Mouse (Mus musculus): Measurements from ENCODE around the gene Gm49450. TPM values are rescaled to one million over a fixed set of nuclear protein-coding genes. Genes with fewer than 3 reads are reported as not detected.

Gm49450 gene
- not detected for total RNA-seq (2023)

DNA sequence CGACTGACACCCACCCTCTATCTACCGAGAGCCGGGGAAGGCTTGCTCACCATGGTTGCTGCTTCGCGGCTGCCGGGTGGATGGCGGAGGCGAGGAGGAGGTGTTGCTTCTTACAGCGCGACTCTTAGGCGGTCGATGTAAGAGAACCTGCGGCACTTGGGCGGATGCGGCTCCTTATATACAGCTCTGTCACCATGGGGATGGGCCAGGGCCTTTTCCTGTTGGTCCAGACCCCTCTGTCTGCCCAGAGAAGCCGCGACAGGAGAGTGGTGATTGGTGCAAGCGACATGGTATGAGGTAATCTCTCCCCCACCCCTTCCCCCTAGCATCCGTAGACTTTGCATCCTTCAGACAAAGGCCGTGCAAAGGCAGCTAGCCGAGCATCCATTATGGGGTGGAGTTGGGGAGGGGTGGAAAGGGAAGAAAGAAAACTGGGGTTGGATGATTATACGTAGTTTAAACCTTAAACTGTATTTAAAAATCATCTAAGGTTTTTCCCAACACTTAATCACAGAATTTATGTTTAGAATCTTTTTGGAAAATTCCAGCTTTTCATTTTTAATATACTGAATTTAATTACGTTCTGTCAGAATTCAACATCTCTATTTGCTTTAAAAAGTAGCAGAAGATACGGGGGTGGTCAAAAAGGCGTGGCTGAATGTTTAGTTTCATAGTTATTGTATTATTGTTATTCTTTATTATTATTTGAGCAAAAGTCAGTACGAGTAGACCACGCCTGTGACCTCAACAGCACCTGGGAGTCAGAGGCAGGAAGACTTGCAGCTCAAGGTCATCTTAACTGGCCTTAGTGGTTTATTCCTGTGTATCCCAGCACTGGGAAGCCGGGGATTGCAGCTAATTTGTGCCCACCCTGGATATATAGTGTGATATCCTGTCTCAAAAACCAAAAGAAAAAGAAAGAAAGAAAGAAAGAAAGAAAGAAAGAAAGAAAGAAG, at the start of gene Gm49450, which contains the start of gene Tuba1a:
TSS of gene Gm49450 (minus strand) at position 151 of the 956 bp plus-strand sequence.
TSS of gene Tuba1a (minus strand) at position 303 of the 956 bp plus-strand sequence.

DNA sequence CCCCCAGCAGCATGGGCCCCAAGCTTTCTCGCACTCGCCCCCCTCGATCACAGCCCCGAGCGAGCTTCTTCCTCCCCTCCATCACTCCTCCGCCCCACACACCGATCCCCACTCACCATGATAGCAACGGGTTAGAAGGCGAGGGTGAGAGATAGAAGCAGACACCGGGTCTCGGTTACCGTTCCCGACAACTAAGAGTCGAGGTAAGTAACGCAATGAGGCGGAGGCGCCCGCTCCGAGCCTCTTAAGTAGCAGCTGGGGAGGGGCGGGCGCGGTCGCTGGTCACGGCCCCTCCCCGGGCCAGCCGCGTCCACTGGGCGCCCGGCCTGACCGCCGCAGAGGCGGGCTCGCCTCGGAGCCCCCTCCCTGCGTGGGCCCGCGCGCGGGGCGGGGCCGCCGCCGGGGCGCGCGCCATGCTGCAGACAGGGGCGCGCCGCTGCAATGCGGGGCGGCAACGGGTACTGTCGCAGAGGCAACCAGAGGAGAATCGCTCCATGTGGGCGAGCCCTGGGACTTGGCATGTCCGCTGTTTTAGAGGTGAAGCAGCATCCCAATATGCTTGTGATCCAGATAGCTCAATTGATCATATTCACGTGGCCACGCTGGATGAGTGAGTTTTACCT, 19.0 kb downstream of the Gm49450 start, which contains the start of gene Tuba1b:
TSS of gene Tuba1b (minus strand) at position 349 of the 623 bp plus-strand sequence.

DNA sequence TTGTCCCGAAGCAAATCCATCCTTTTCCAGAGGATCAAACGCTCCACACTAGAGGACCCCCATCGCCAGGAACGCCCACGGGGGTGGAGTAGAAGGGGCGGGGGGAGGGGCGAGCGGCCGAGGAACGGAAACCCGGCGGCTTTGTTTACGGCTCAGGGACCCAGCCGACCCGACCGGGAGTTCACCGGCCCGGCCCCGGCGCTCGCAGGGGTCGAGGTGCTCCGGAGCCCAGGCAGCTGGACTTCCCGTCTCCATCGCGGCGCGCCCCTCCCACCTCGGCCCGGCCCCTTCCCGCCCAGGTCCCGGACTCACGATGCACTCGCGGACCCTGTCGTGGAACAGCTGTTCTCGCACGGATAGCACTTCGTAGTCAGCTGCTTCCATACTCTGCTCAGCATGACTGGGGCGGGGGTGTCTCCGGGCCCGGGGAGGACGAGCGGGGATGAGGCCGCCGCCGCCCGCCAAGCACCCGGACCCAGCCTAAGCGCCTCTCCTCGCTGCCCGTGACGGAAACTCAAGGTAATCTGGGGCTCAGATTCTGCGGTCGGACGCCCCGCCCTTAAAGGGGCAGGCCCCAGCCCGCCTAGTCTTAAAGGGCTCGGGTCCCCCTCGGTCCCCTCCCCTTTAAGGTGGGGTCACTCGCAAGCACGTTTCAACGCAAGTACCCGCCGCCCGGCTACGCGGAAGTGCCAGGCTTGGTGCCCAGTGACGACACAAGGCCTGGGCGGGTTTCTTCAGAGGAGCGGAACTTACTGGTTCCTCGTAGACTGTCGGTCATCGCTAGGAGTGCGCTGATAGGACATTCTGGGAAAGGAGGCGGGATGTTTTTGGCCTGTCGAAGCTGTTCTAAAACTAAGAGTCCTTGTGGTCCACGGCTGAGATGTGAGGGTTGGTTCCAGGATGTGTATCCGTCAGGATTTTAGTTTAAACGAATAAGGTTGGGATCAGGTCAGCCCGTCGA, 35.5 kb downstream of the Gm49450 start, which contains the start of gene Lmbr1l:
TSS of gene Lmbr1l (minus strand) at position 694 of the 961 bp plus-strand sequence.

DNA sequence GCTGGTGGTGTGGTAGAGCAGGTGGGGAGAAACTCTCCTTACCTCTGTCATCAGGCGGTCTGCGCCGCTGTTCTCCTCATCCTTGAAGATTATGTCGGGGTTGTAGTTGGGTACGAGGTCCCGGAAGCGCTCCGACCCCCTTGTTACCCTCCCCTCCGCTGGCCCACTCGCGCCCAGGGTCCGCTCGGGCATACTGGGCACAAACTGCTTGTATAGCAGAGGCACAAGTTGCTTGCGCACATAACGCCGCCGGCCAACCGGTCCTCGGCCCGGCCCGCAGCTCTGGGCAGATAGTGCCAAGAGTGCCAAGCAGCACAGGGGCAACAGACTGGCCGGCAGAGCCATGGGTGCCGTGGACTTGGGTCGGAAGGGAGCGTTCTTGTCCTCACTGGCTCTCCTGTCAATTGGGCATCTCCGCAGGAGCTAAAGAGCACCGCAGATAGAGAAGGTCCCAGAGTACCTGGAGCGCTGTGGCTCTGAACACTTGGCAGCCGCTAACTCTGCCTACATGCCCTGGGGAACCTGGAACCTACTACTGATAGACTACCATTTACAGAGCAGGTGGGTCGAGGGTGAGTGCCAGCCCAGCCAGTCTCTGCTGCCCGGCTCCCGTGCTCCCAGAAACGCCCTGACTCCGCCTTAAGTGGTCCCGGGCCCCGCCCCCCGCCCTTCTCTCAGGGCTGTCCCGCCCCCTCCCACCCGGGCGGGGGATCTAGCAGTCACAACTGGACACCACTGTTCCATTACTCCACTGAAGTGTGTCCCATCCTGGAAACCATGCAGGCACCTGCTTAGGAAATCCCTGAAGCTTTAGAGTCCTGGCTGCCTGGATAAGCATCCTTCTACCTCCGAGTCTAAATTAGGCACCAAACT, 55.2 kb downstream of the Gm49450 start, which contains the start of gene Dhh:
TSS of gene Dhh (minus strand) at position 613 of the 873 bp plus-strand sequence.

DNA sequence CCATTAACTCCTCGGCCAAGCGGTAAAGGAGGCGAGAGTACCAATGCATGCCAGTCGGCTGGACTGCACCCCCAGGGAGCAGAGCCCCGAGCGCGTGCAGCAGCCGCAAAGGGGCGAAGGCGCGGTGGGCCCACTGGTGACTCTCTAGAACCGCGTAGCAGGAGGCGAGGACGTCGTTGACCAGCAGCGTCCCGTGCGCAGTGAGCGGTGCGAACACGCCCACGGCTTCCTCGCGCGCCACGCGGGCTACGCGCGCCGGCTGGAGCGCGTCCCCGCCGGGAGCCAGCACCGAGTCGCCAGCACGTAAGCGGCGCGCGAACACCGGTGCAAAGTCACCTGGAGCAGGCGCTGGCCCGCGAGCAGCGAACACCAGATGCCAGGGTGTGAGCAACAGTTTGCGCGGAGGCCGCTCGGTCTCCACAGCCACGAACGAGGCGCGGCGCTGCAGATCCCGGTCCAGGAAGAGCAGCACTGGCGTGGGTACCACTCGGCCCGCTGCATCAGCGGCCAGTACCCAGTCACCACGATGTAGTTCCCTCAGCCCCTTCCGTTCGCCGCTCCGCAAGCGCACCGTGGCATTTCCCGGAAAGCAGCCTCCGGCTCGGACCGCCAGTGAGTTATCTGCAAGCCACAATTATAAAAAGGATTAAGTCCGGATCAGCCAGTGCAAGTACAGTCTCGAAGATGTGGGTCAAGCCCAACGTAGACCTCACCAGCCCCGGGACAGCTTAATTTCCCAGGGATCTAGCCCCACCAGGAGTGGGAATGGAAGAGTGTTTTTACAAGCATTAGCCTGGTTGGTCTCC, 59.2 kb downstream of the Gm49450 start, which contains the start of gene Rhebl1:
TSS of gene Rhebl1 (minus strand) at position 601 of the 806 bp plus-strand sequence.

Other genes starting within 250 kb of the Gm49450 start
- gene Ccdc65, start 245.3 kb downstream of the Gm49450 start, total RNA-seq (2023): not detected
- gene Fkbp11, start 225.4 kb downstream of the Gm49450 start, total RNA-seq (2023): 1 to 10 TPM; 2.5 to 3.0 TPM
- gene Arf3, start 190.3 kb downstream of the Gm49450 start, total RNA-seq (2023): 10 to 100 TPM; 67.4 to 74.6 TPM
- not detected for gene Wnt10b, start 175.4 kb downstream of the Gm49450 start, total RNA-seq (2023)
- gene Wnt1, start 163.7 kb downstream of the Gm49450 start, total RNA-seq (2023): not detected
- gene Ddn, start 144.1 kb downstream of the Gm49450 start, total RNA-seq (2023): not detected
- 100 to 1,000 TPM; 108 to 110 TPM for gene Prkag1, start 122.0 kb downstream of the Gm49450 start, total RNA-seq (2023)
- gene Kmt2d, start 82.3 kb downstream of the Gm49450 start, total RNA-seq (2023): 100 to 1,000 TPM; 106 to 131 TPM
- 1 to 10 TPM; 2.8 to 3.6 TPM for gene Rhebl1, start 59.0 kb downstream of the Gm49450 start, total RNA-seq (2023)
- not detected for gene Dhh, start 55.0 kb downstream of the Gm49450 start, total RNA-seq (2023)
- gene Lmbr1l, start 35.3 kb downstream of the Gm49450 start, total RNA-seq (2023): 10 to 100 TPM; 48.1 to 67.5 TPM
- gene Tuba1b, start 19.0 kb downstream of the Gm49450 start, total RNA-seq (2023): 100 to 1,000 TPM; 348 to 367 TPM
- 100 to 1,000 TPM; 100 to 104 TPM for gene Tuba1a, start 152 bp upstream of the Gm49450 start, total RNA-seq (2023)
- 100 to 1,000 TPM; 255 TPM for gene Tuba1c, start 76.3 kb upstream of the Gm49450 start, total RNA-seq (2023)
- gene Prph, start 101.6 kb upstream of the Gm49450 start, total RNA-seq (2023): under 1 TPM in 1 of 2 experiments, not detected in 1; 0.22 TPM
- gene Troap, start 121.0 kb upstream of the Gm49450 start, total RNA-seq (2023): 10 to 100 TPM; 35.8 to 38.7 TPM
- not detected for gene C1ql4, start 134.3 kb upstream of the Gm49450 start, total RNA-seq (2023)
- 1 to 10 TPM; 2.4 to 4.1 TPM for gene Dnajc22, start 139.6 kb upstream of the Gm49450 start, total RNA-seq (2023)
- gene Spats2, start 172.4 kb upstream of the Gm49450 start, total RNA-seq (2023): under 1 TPM; 0.24 to 0.53 TPM

Measured in neutrophil, adult 83 days (primary cell).